Mouse (Mus musculus) bone marrow, adult 2 months (tissue): ENCODE results near the gene Parp8.

Source experiments
- CTCF ChIP-seq: fragments of 200-500 bp; IDR thresholded peaks from 2 replicates; pipeline ENCODE4 v1.5.1; 2011; ENCODE audit warnings: low read length, control low read depth; ENCODE audit not compliant: control insufficient read depth, insufficient read depth
- POLR2A ChIP-seq: fragments of 200-500 bp; IDR thresholded peaks from 2 replicates; pipeline ENCODE4 v1.6.1; 2011; ENCODE audit warnings: low read depth, mild to moderate bottlenecking, control low read depth, low read length, borderline replicate concordance; ENCODE audit not compliant: control insufficient read depth

- TF ChIP-seq POLR2A (no peak), CTCF (no peak)
Measured at GRCm38 (mm10) chr13:117024916-117025225, 466 bp downstream of the Parp8 start.
